Mouse (Mus musculus) embryonic facial prominence, embryonic 12.5 days (tissue): ENCODE data around the gene Il21r. TPM values are rescaled to one million over a fixed set of nuclear protein-coding genes. Genes with fewer than 3 reads are reported as not detected.

Experiments used
- ATAC-seq: fragments of 200-750 bp; cut with Nextera tagmentation; 2 replicates; pipeline ENCODE4 v1.8.0; 2017; ENCODE audit not compliant: insufficient number of reproducible peaks, insufficient read depth, low FRiP score, low TSS enrichment
- H3K27ac ChIP-seq: fragments of 300-500 bp; sonication (generic); 2 replicates; pipeline ENCODE4 v1.5.1; 2016; ENCODE audit warnings: mild to moderate bottlenecking
- H3K27me3 ChIP-seq: fragments of 300-500 bp; sonication (generic); 2 replicates; pipeline ENCODE4 v1.6.1; 2016; ENCODE audit warnings: mild to moderate bottlenecking, moderate library complexity
- H3K36me3 ChIP-seq: fragments of 300-500 bp; sonication (generic); 2 replicates; pipeline ENCODE4 v1.6.1; 2016; ENCODE audit warnings: mild to moderate bottlenecking
- H3K4me1 ChIP-seq: fragments of 300-500 bp; sonication (generic); 2 replicates; pipeline ENCODE4 v1.6.1; 2016
- H3K4me2 ChIP-seq: fragments of 300-500 bp; sonication (generic); replicated peaks from 2 replicates; pipeline ENCODE4 v1.6.1; 2016; ENCODE audit warnings: mild to moderate bottlenecking, moderate library complexity
- H3K4me3 ChIP-seq: fragments of 300-500 bp; sonication (generic); 2 replicates; pipeline ENCODE4 v1.5.1; 2016; ENCODE audit warnings: mild to moderate bottlenecking
- H3K9ac ChIP-seq: fragments of 300-500 bp; sonication (generic); 2 replicates; pipeline ENCODE4 v1.6.1; 2016; ENCODE audit warnings: mild to moderate bottlenecking, moderate library complexity
- H3K9me3 ChIP-seq: fragments of 300-500 bp; sonication (generic); 2 replicates; pipeline ENCODE4 v1.6.1; 2016; ENCODE audit warnings: mild to moderate bottlenecking, moderate library complexity
- WGBS: fragments of 180-500 bp; shearing (Covaris S2); methylation state at CpG from one replicate; pipeline ENCODE4 v1.1.7; 2016; 5-methylcytosine and 5-hydroxymethylcytosine counted together
- polyA plus RNA-seq: library from polyadenylated mRNA; unstranded; fragments of >200 nt; fragmentation: Nextera tagmentation; extraction: Ambion mirVana; gene quantifications from 2 replicates; pipeline ENCODE4 v1.2.1, GENCODE M21; 2016

Il21r gene
- polyA plus RNA-seq, 1 experiment from 2014 or later = 0.09 TPM

DNA sequence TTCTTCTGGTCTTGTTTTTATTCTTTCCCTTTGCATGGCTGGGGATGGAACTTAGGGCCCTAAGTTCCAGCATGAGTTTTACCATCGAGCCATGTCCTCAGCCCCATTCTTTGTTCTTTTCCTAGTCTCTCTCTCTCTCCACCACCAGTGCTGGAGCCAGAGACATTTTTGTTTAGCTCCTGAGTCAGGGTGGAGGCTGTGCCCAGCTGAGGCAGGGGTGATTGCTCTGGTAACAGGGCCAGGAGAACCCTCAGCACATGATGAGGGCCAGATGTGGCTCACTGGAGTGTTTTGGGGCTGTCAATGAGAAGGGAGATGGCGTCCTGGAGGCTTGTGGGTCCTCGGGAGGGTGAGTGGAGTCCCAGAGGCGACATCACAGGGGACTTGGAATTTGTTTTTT, 40.8 kb upstream of the Il21r start:
- ATAC-seq = no peak
- no peak overlapping the region for H3K4me2 ChIP-seq
- H3K36me3 ChIP-seq = no peaks in the 10 kb centered on the region
- H3K27ac ChIP-seq = no peak overlapping the region
- H3K27me3 ChIP-seq = no peaks in the 10 kb centered on the region
- peaks cover 9% of the 10 kb centered on the region for H3K4me1 ChIP-seq
- 40% methylated on average over 4 of the region's 4 CpGs for WGBS
- no peaks in the 10 kb centered on the region for H3K9me3 ChIP-seq
- no peak overlapping the region for H3K4me3 ChIP-seq
- H3K9ac ChIP-seq = no peak overlapping the region

DNA sequence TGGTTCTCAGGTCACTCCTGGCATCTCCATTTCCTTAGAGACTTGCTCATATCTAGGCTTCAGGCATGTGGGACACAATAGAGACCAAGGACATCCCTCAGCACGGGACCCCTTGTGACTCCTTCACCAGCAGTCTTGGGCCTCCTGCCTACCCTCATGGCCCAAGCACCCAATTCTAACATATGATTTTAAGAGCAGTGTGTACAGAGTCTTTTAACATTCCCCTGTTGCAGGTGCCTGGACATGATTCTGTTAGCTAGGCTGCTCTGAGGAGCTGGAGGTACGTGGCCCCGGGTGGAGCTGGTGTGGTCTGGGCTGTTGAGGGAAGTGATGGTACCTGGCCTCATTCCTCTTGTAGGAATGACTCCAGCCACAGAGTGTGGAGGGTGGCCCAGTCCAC, 40.1 kb upstream of the Il21r start:
- 90% methylated on average over 3 of the region's 3 CpGs for WGBS
- Histone ChIP-seq H3K27ac (no peak overlapping the region), H3K4me3 (no peak overlapping the region), H3K4me1 (peaks cover 9% of the 10 kb centered on the region), H3K9me3 (no peaks in the 10 kb centered on the region), H3K4me2 (no peak overlapping the region), H3K36me3 (no peaks in the 10 kb centered on the region), H3K9ac (no peak overlapping the region), H3K27me3 (no peaks in the 10 kb centered on the region)
- ATAC-seq = no peak

GRCm38 (mm10) chr7:125564316-125565024, 38.8 kb upstream of the Il21r start:
- no peaks in the 10 kb centered on the region; the same call in 1 of the 2 replicates for H3K36me3 ChIP-seq
- H3K27ac ChIP-seq = no peak overlapping the region
- H3K27me3 ChIP-seq = no peaks in the 10 kb centered on the region
- no peaks in the 10 kb centered on the region for H3K9me3 ChIP-seq
- H3K4me3 ChIP-seq = no peak overlapping the region
- H3K9ac ChIP-seq = no peak overlapping the region
- H3K4me2 ChIP-seq = no peak overlapping the region
- peaks cover 9% of the 10 kb centered on the region for H3K4me1 ChIP-seq
- 73% methylated on average over 11 of the region's 11 CpGs for WGBS
- ATAC-seq = no peak

DNA sequence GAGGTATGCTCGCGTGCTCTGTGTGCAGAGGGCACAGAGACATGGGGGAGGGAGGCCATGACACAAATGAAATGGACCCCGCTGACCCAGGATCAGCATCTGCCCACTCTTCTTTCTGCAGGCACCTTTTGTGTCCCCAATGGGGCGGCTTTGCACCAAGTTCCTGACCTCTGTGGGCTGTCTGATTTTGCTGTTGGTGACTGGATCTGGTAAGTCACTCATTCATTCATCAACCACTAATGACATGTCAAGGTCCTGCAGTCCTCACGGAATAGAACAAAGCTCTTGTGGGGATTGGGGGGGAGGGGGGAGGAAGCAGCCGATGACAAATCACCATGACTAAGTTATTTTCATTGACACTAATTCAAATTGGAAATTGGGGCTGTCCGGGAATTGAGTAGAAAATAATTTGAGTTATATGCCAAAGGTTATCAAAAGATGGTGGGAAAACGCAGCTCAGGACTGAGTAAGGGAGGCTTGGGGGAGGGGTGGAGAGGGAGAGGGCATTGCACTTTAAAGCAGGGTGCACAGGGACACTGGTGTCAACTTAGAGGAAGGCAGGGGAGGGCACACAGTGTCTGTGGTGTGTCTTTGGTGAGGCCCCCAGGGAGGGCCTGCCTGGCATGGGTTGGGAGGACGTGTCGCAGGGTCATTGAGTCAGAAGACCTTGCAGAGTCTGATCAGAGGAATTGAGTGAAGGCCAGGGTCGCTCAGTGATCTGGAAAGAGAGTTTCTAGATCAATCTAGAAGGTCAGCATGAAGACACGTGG, 37.5 kb upstream of the Il21r start:
- H3K27me3 ChIP-seq = no peaks in the 10 kb centered on the region
- ATAC-seq = no peak
- no peak overlapping the region for H3K4me3 ChIP-seq
- H3K4me1 ChIP-seq = peaks cover 9% of the 10 kb centered on the region
- H3K9me3 ChIP-seq = no peaks in the 10 kb centered on the region
- no peak overlapping the region for H3K27ac ChIP-seq
- H3K9ac ChIP-seq = no peak overlapping the region
- WGBS = 69% methylated on average over 12 of the region's 12 CpGs
- no peaks in the 10 kb centered on the region; the same call in 1 of the 2 replicates for H3K36me3 ChIP-seq
- no peak overlapping the region for H3K4me2 ChIP-seq

DNA sequence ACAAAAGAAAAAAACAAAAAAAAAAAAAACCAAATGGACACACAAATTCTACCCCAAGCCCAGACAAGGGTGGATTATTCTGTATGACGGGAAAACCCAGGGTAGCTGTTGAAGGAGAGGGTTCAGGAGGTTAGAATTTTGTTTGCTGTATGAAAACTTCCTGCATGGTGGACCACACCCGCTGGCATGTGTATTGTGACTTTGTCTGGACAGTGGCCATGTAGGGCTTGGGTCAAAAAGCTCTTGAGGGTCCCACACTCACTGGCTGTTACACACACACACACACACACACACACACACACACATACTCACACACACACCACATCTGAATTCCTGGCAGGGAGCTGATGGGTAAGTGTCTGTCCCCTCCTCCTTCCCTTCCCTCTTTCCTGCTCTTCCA, 36.8 kb upstream of the Il21r start:
- Histone ChIP-seq H3K27me3 (no peaks in the 10 kb centered on the region), H3K36me3 (no peaks in the 10 kb centered on the region; the same call in 1 of the 2 replicates), H3K9me3 (no peaks in the 10 kb centered on the region), H3K4me1 (peaks cover 4% of the 10 kb centered on the region), H3K4me2 (no peak overlapping the region), H3K27ac (no peak overlapping the region), H3K4me3 (no peak overlapping the region), H3K9ac (no peak overlapping the region)
- ATAC-seq = no peak
- 75% methylated on average over 2 of the region's 2 CpGs for WGBS

DNA sequence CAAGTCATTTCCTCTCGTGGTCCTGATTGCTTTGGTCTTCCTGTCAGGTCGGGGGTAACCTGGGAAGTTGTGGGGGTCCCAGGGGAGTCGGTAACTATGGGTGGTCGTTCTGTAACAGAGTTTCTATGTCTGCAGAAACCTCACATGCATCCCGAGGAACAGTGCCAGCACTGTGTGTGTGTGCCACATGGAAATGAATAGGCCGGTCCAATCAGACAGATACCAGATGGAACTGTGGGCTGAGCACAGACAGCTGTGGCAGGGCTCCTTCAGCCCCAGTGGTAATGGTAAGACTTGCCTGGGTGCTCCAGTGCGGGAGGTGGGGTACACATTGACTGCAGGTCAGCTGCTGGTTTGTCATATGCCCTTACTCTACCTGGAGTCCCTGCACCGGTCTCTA, 34.3 kb upstream of the Il21r start:
- Histone ChIP-seq H3K9me3 (no peaks in the 10 kb centered on the region), H3K36me3 (no peaks in the 10 kb centered on the region; the same call in 1 of the 2 replicates), H3K4me1 (no peaks in the 10 kb centered on the region), H3K4me2 (no peak overlapping the region), H3K27me3 (no peaks in the 10 kb centered on the region), H3K4me3 (no peak overlapping the region), H3K9ac (no peak overlapping the region), H3K27ac (no peak overlapping the region)
- 70% methylated on average over 8 of the region's 8 CpGs for WGBS
- no peak for ATAC-seq

DNA sequence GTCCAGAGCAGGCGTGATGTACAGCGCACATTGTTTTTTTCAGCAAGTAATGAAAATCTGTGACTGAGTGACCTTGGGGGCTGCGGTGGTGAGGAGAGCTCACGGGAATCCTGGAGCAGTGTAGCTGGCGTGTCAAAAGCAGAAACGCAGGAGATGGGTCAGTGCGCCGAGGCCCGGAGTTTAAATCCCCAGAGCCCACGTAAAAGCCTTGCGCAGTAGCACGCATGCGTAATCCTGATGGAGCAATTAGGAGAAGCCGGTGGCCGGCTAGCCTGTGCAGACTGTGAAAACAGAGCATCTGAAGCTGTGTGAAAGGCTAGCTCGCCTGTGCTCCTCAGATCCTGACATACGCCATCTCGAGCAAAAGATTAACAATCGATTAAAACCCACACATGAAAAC, 31.3 kb upstream of the Il21r start:
- no peak for ATAC-seq
- H3K27me3 ChIP-seq = no peaks in the 10 kb centered on the region
- no peak overlapping the region for H3K27ac ChIP-seq
- no peaks in the 10 kb centered on the region for H3K9me3 ChIP-seq
- H3K4me1 ChIP-seq = peaks cover 3% of the 10 kb centered on the region; the same call in 1 of the 2 replicates
- H3K9ac ChIP-seq = no peak overlapping the region
- H3K36me3 ChIP-seq = peaks cover 3% of the 10 kb centered on the region; the same call in 1 of the 2 replicates
- 79% methylated on average over 19 of the region's 19 CpGs for WGBS
- H3K4me3 ChIP-seq = no peak overlapping the region
- no peak overlapping the region for H3K4me2 ChIP-seq

DNA sequence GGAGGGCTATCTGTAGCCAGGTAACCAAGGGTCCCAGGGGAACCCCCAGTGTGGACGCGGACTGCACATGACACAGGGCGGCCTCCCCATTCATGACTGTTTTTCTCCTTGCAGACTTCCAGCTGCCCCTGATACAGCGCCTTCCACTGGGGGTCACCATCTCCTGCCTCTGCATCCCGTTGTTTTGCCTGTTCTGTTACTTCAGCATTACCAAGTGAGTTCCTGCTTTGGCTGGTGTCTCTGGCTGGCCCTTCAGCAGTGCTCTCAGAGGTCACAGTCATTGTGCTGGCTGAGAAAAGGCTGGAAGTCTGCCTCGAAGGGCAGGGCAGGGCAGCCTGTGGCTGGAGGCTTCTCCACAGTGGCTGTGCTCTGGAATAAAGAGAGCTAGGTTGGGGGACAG, 30.5 kb upstream of the Il21r start:
- Histone ChIP-seq H3K9me3 (no peaks in the 10 kb centered on the region), H3K36me3 (peaks cover 3% of the 10 kb centered on the region; the same call in 1 of the 2 replicates), H3K4me2 (no peak overlapping the region), H3K4me1 (peaks cover 3% of the 10 kb centered on the region; the same call in 1 of the 2 replicates), H3K9ac (no peak overlapping the region), H3K4me3 (no peak overlapping the region), H3K27me3 (no peaks in the 10 kb centered on the region), H3K27ac (no peak overlapping the region)
- no peak for ATAC-seq
- WGBS = 78% methylated on average over 6 of the region's 6 CpGs

DNA sequence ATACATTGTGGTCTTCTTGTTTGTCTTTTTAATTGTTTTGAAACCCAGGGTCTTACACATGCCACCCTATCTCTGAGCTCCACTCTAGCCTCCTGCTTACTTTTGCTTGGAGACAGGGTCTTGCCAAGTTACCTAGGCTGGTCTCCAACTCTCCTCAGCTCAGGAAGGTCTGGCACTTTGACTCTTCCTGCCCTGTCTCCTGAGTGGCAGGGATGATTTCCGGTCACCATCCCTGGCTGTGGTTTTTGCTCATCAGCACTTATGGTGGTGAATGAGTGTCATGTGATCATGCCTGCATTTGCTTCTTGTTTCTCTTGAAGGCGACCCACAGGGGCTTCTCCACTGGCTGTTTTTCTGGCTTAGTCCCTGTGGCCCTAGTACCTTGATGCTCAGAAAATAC, 29.4 kb upstream of the Il21r start:
- ATAC-seq = no peak
- H3K36me3 ChIP-seq = peaks cover 3% of the 10 kb centered on the region; the same call in 1 of the 2 replicates
- WGBS = 78% methylated on average over 2 of the region's 2 CpGs

DNA sequence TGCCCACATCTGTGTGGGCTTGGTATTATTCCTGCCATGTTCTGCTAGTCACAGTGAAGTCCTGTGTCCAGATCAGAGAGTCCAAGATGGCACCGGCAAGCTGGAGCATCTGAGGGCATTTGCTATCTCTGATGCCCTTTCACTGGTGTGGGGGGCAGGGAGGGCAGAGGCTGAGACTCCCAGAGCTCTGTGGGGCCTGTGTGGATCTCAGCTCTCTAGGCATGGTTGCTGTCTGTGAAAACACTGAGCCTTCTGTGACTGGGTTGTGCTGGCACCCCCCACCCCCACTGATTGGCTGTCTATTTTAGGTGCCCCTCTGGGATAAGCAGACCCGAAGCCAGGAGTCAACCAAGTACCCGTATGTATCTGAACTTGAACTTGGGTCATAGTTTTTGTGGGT, 28.4 kb upstream of the Il21r start:
- Histone ChIP-seq H3K36me3 (0 out of 2 replicates have a peak, but pooled peaks cover 3% of the 10 kb centered on the region), H3K9me3 (no peaks in the 10 kb centered on the region), H3K27ac (no peak overlapping the region), H3K27me3 (no peaks in the 10 kb centered on the region), H3K4me3 (no peak overlapping the region), H3K4me1 (peaks cover 3% of the 10 kb centered on the region; the same call in 1 of the 2 replicates), H3K9ac (no peak overlapping the region), H3K4me2 (no peak overlapping the region)
- 77% methylated on average over 3 of the region's 3 CpGs for WGBS
- ATAC-seq = no peak

More for the DNA sequence above, 29.4 kb upstream of the Il21r start:
- H3K9ac ChIP-seq = no peak overlapping the region
- peaks cover 3% of the 10 kb centered on the region; the same call in 1 of the 2 replicates for H3K4me1 ChIP-seq
- H3K27me3 ChIP-seq = no peaks in the 10 kb centered on the region
- no peak overlapping the region for H3K27ac ChIP-seq
- H3K4me2 ChIP-seq = no peak overlapping the region
- no peak overlapping the region for H3K4me3 ChIP-seq
- H3K9me3 ChIP-seq = no peaks in the 10 kb centered on the region

- WGBS = 83% methylated on average over 16 of the region's 16 CpGs
- 0 out of 2 replicates have a peak, but pooled peaks cover 3% of the 10 kb centered on the region for H3K36me3 ChIP-seq
- H3K27me3 ChIP-seq = no peaks in the 10 kb centered on the region
- H3K4me1 ChIP-seq = peaks cover 8% of the 10 kb centered on the region; the same call in 1 of the 2 replicates
- H3K27ac ChIP-seq = no peak overlapping the region
- no peaks in the 10 kb centered on the region for H3K9me3 ChIP-seq
- H3K9ac ChIP-seq = no peak overlapping the region
- H3K4me2 ChIP-seq = no peak overlapping the region
- H3K4me3 ChIP-seq = no peak overlapping the region
- no peak for ATAC-seq
These were observed 27.3 kb upstream of the Il21r start for GRCm38 (mm10) chr7:125575738-125576540.
